Mouse (Mus musculus) liver, adult 2 months (tissue): Measurements from ENCODE around the gene Hdac1.

Experiments used
- CTCF ChIP-seq: fragments of 200-500 bp; IDR thresholded peaks from 2 replicates; pipeline ENCODE4 v1.5.1; 2011; ENCODE audit warnings: low read depth, low read length, control low read depth
- POLR2A ChIP-seq: fragments of 200-500 bp; IDR thresholded peaks from 2 replicates; pipeline ENCODE4 v1.6.1; 2011; ENCODE audit warnings: low read length, control low read depth; ENCODE audit not compliant: insufficient read depth; ENCODE audit errors: extremely low read depth

GRCm38 (mm10) chr4:129490972-129491880, 51.3 kb downstream of the Hdac1 start, which contains the start of the genes Tssk3 and Fam229a:
- TF ChIP-seq CTCF (peak; percentile 18; the same call in 1 of the 2 replicates), POLR2A (no peak)
